17 mouse cellular contexts compared by ENCODE assay signal in the genomic region with DNA sequence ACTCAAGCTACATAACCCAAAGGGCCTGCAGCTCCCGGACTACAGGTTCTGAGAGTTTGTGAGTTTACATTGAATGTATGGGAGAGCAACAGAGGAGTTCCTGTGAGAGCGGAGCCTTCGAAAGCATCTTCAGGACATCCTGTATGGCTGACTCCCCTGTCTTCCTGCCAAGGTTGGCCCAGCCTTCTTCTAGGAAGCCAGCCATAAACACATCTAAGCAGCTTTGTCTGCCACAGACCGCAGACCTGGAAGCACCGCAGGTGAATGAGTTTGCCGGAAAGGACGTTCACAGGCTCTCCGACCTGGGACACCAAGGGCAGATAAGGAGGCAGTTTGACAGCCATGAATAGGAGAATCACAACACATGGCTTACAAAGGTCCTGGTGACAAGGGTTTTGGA. TPM values are rescaled to one million over a fixed set of nuclear protein-coding genes. Genes with fewer than 3 reads are reported as not detected.
DNase-seq lines count a peak whose midpoint lies in the region.
"Had no signal": no experiment of that assay in that cellular context is flagged by ENCODE, and none has a peak within 500 bp of the region (broad histone marks: within the 10 kb centered on the region; RNA-seq: fewer than 3 reads in every experiment).

No protein-coding gene starts in this region.

- peak; percentile 95 for DNase-seq in heart, adult 11 months
- DNase-seq in heart, postnatal 25 days (ENCODE audit: low spot score), result no peak
- DNase-seq in heart, postnatal 14 days, result peak; percentile 21 to 25
- no peak for DNase-seq in heart, postnatal 4 days
- peak; percentile 28 to 41 for DNase-seq in lung, postnatal 4 days
- DNase-seq in lung, postnatal 25 days (ENCODE audit: low spot score), result no peak
- DNase-seq: adrenal gland, adult 2 months; adrenal gland, postnatal 14 days; cerebellum, adult 11-12 months; cerebellum, adult 8-10 months; cerebellum, postnatal 10 days; cerebellum, postnatal 36 days; embryo, embryonic 11 days; gastrocnemius, postnatal 10 days; kidney, adult 11 months; kidney, adult 8-10 months had no signal

- intact Hi-C loops in heart, postnatal 25 days (cut with DNase I), result loop anchor here (5.0 kb wide), 1 partner anchor 39 kb away; no protein-coding TSS in a partner anchor
- intact Hi-C loops in heart, postnatal 14 days (cut with DNase I), result no loop called here

RNA-seq across cellular contexts. Expression of a gene that starts 52.3 kb away (rescaled TPM):
- 10 to 100 TPM; 18.4 to 22.4 TPM for total RNA-seq in heart, postnatal 25 days (2021)
- total RNA-seq in heart, postnatal 14 days (2021), result 10 to 100 TPM; 23.0 to 23.3 TPM
- 10 to 100 TPM; 20.1 to 20.8 TPM for total RNA-seq in heart, postnatal 4 days (2021)
- total RNA-seq: MEL had no signal

Comparison
In these comparisons a context has a peak if more than half of its experiments do, and no peak if none do; other contexts are left out.
1. DNase-seq: peak in heart, adult 11 months (single experiment), heart, postnatal 14 days (2 of 2) and lung, postnatal 4 days (2 of 2); none in heart, postnatal 25 days (single experiment), heart, postnatal 4 days (single experiment) and lung, postnatal 25 days (single experiment).